10 mouse cellular contexts compared by ENCODE assay signal in genomic region chr11:105574241-105574640, GRCm38 (mm10). TPM values are rescaled to one million over a fixed set of nuclear protein-coding genes. Genes with fewer than 3 reads are reported as not detected.
DNase-seq lines count a peak whose midpoint lies in the region; ATAC-seq and TF ChIP-seq lines count a peak whose summit lies in the region.
"Had no signal": no experiment of that assay in that cellular context is flagged by ENCODE, and none has a peak within 500 bp of the region (broad histone marks: within the 10 kb centered on the region; RNA-seq: fewer than 3 reads in every experiment).

No protein-coding gene starts in this region.

- peak; percentile 81 to 88 for DNase-seq in heart, adult 18-20 months
- peak; percentile 68 for DNase-seq in adrenal gland, postnatal 14 days
- peak; percentile 24 to 35 for DNase-seq in gastrocnemius, postnatal 36 days
- DNase-seq in lung, adult 2 months = peak; percentile 39
- DNase-seq in T-cell, adult 2 months (ENCODE audit: low spot score) = no peak
- no peak for DNase-seq in urinary bladder, adult 18-20 months (ENCODE audit: low spot score in 2 of 2)
- no peak for DNase-seq in natural killer cell, adult 2 months (ENCODE audit: low spot score in 2 of 2)

- no peak overlapping the region for H3K4me2 ChIP-seq in heart, embryonic 12.5 days
- H3K4me2 ChIP-seq: liver, embryonic 11.5 days; neural tube, embryonic 15.5 days had no signal

- WGBS in heart, embryonic 12.5 days = 54% methylated on average over 7 of the region's 7 CpGs
- WGBS in lung, adult 2 months = 27% methylated on average over 7 of the region's 7 CpGs

- no peaks in the 10 kb centered on the region for H3K4me1 ChIP-seq in heart, embryonic 12.5 days (replicated peaks)
- H3K4me1 ChIP-seq in lung, adult 2 months (ENCODE audit: control insufficient read depth, insufficient read depth, low read length) = peaks cover 6% of the 10 kb centered on the region

- no peak overlapping the region for H3K9ac ChIP-seq in heart, embryonic 12.5 days
- H3K9ac ChIP-seq: neural tube, embryonic 15.5 days had no signal

- H3K36me3 ChIP-seq in heart, embryonic 12.5 days = no peaks in the 10 kb centered on the region
- H3K36me3 ChIP-seq: neural tube, embryonic 15.5 days had no signal

- H3K4me3 ChIP-seq in heart, embryonic 12.5 days = no peak overlapping the region
- no peak overlapping the region for H3K4me3 ChIP-seq in lung, adult 2 months (replicated peaks; ENCODE audit: extremely low read depth, low read depth, low read length)
- H3K4me3 ChIP-seq: neural tube, embryonic 15.5 days had no signal

- no peak for TF ChIP-seq POLR2A in lung, adult 2 months (IDR thresholded peaks at IDR 0.05; ENCODE audit: borderline replicate concordance, extremely low read depth, low read depth, low read length)

- H3K27ac ChIP-seq in heart, embryonic 12.5 days (ENCODE audit: poor library complexity, severe bottlenecking) = no peak overlapping the region
- H3K27ac ChIP-seq: neural tube, embryonic 15.5 days had no signal

- no peak for ATAC-seq in heart, embryonic 12.5 days (ENCODE audit: insufficient number of reproducible peaks, low FRiP score)

- TF ChIP-seq CTCF in lung, adult 2 months (IDR thresholded peaks at IDR 0.05; ENCODE audit: insufficient read depth, low read length) = no peak

- intact Hi-C loops in gastrocnemius, postnatal 36 days (cut with DNase I) = no loop called here

- H3K27me3 ChIP-seq in heart, embryonic 12.5 days (replicated peaks) = no peaks in the 10 kb centered on the region
- H3K27me3 ChIP-seq: neural tube, embryonic 15.5 days had no signal

- peaks cover 7% of the 10 kb centered on the region; the same call in 1 of the 2 replicates for H3K9me3 ChIP-seq in heart, embryonic 12.5 days (replicated peaks)
- H3K9me3 ChIP-seq: neural tube, embryonic 15.5 days had no signal

RNA-seq across cellular contexts. Expression of gene Tanc2, which starts 15.5 kb away (rescaled TPM):
- 10 to 100 TPM; 10.8 to 12.3 TPM for total RNA-seq in heart, adult 18-20 months (2021)
- 24.4 and 26.1 TPM in 2 replicates for polyA plus RNA-seq in heart, embryonic 12.5 days (2016; fragmentation: Nextera tagmentation; extraction: Ambion mirVana)
- 16.0 and 18.1 TPM in 2 replicates for total RNA-seq in adrenal gland, postnatal 14 days (2021)
- total RNA-seq in gastrocnemius, postnatal 36 days (2021) = 10 to 100 TPM in 1 of 2 experiments, 1 to 10 TPM in 1; 8.3 to 10.2 TPM
- polyA plus RNA-seq in lung, adult 2 months (2012; rRNA removed) = 7.6 and 10.2 TPM in 2 replicates

Comparison
In these comparisons a context has a peak if more than half of its experiments do, and no peak if none do; other contexts are left out.
1. DNase-seq: peak in heart, adult 18-20 months (2 of 2), adrenal gland, postnatal 14 days (single experiment), gastrocnemius, postnatal 36 days (2 of 2) and lung, adult 2 months (single experiment); none in T-cell, adult 2 months (single experiment), urinary bladder, adult 18-20 months (0 of 2) and natural killer cell, adult 2 months (0 of 2).